Mouse (Mus musculus): ENCODE data around the gene Atp6v0a1. TPM values are rescaled to one million over a fixed set of nuclear protein-coding genes. Genes with fewer than 3 reads are reported as not detected.

Gene Atp6v0a1
- total and polyA plus RNA-seq, 3 experiments, result 77.4 to 92.6 (median 89.6) TPM

GRCm38 (mm10) chr11:101037795-101038194, 28.5 kb downstream of the Atp6v0a1 start:
- H3K27me3 ChIP-seq (ENCODE audit: control insufficient read depth, insufficient read depth, low read length), result no peaks in the 10 kb centered on the region
- DNase-seq, result no peak
- WGBS, result 82% methylated on average over 10 of the region's 10 CpGs
- H3K9ac ChIP-seq (ENCODE audit: low read depth, low read length), result no peak overlapping the region
- intact Hi-C loops (cut with DNase I), result no loop called here
- no peak overlapping the region for H3K27ac ChIP-seq
- H3K4me1 ChIP-seq (ENCODE audit: control insufficient read depth, insufficient read depth, low read length), result no peaks in the 10 kb centered on the region
- H3K4me3 ChIP-seq, result no peak overlapping the region
- TF ChIP-seq POLR2A (IDR thresholded peaks at IDR 0.05; ENCODE audit: insufficient read depth, low read depth, low read length) (no peak), CTCF (IDR thresholded peaks at IDR 0.05) (no peak), EP300 (IDR thresholded peaks at IDR 0.05; ENCODE audit: insufficient read depth, low read depth, low read length) (no peak)
- no peaks in the 10 kb centered on the region; the same call in 1 of the 2 replicates for H3K36me3 ChIP-seq (ENCODE audit: control insufficient read depth, insufficient read depth, low read length)
- no peaks in the 10 kb centered on the region for H3K79me2 ChIP-seq (replicated peaks; ENCODE audit: control insufficient read depth, insufficient read depth, low read length)

GRCm38 (mm10) chr11:101045826-101046225, 36.6 kb downstream of the Atp6v0a1 start:
- Histone ChIP-seq H3K9ac (ENCODE audit: low read depth, low read length) (no peak overlapping the region), H3K4me1 (ENCODE audit: control insufficient read depth, insufficient read depth, low read length) (peaks cover 2% of the 10 kb centered on the region; the same call in 1 of the 2 replicates), H3K79me2 (replicated peaks; ENCODE audit: control insufficient read depth, insufficient read depth, low read length) (no peaks in the 10 kb centered on the region), H3K36me3 (ENCODE audit: control insufficient read depth, insufficient read depth, low read length) (peaks cover 5% of the 10 kb centered on the region), H3K4me3 (no peak overlapping the region), H3K27me3 (ENCODE audit: control insufficient read depth, insufficient read depth, low read length) (no peaks in the 10 kb centered on the region), H3K27ac (no peak overlapping the region)
- TF ChIP-seq CTCF (IDR thresholded peaks at IDR 0.05) (no peak), POLR2A (IDR thresholded peaks at IDR 0.05; ENCODE audit: insufficient read depth, low read depth, low read length) (no peak), EP300 (IDR thresholded peaks at IDR 0.05; ENCODE audit: insufficient read depth, low read depth, low read length) (no peak)
- intact Hi-C loops (cut with DNase I), result no loop called here
- 83% methylated on average over 4 of the region's 4 CpGs for WGBS
- DNase-seq, result no peak

- Histone ChIP-seq H3K27ac (no peak overlapping the region; the same call in 1 of the 2 replicates), H3K27me3 (ENCODE audit: control insufficient read depth, insufficient read depth, low read length) (no peaks in the 10 kb centered on the region), H3K36me3 (ENCODE audit: control insufficient read depth, insufficient read depth, low read length) (peaks cover 5% of the 10 kb centered on the region), H3K4me3 (no peak overlapping the region), H3K4me1 (ENCODE audit: control insufficient read depth, insufficient read depth, low read length) (peaks cover 2% of the 10 kb centered on the region; the same call in 1 of the 2 replicates), H3K9ac (ENCODE audit: low read depth, low read length) (no peak overlapping the region), H3K79me2 (replicated peaks; ENCODE audit: control insufficient read depth, insufficient read depth, low read length) (no peaks in the 10 kb centered on the region)
- DNase-seq, result no peak
- WGBS, result 35% methylated on average over 9 of the region's 9 CpGs
- intact Hi-C loops (cut with DNase I), result no loop called here
- TF ChIP-seq EP300 (IDR thresholded peaks at IDR 0.05; ENCODE audit: insufficient read depth, low read depth, low read length) (no peak), POLR2A (IDR thresholded peaks at IDR 0.05; ENCODE audit: insufficient read depth, low read depth, low read length) (no peak), CTCF (IDR thresholded peaks at IDR 0.05) (no peak)
Observed at GRCm38 (mm10) chr11:101046440-101046839, 37.2 kb downstream of the Atp6v0a1 start.

- H3K27me3 ChIP-seq (ENCODE audit: control insufficient read depth, insufficient read depth, low read length), result no peaks in the 10 kb centered on the region
- peaks cover 4% of the 10 kb centered on the region for H3K4me1 ChIP-seq (ENCODE audit: control insufficient read depth, insufficient read depth, low read length)
- intact Hi-C loops (cut with DNase I), result no loop called here
- no peak overlapping the region for H3K9ac ChIP-seq (ENCODE audit: low read depth, low read length)
- DNase-seq, result no peak
- TF ChIP-seq EP300 (IDR thresholded peaks at IDR 0.05; ENCODE audit: insufficient read depth, low read depth, low read length) (no peak), CTCF (IDR thresholded peaks at IDR 0.05) (no peak), POLR2A (IDR thresholded peaks at IDR 0.05; ENCODE audit: insufficient read depth, low read depth, low read length) (no peak)
- H3K4me3 ChIP-seq, result no peak overlapping the region
- H3K27ac ChIP-seq, result no peak overlapping the region
- WGBS, result 68% methylated on average over 3 of the region's 3 CpGs
- peaks cover 5% of the 10 kb centered on the region for H3K36me3 ChIP-seq (ENCODE audit: control insufficient read depth, insufficient read depth, low read length)
- no peaks in the 10 kb centered on the region for H3K79me2 ChIP-seq (replicated peaks; ENCODE audit: control insufficient read depth, insufficient read depth, low read length)
Observed at GRCm38 (mm10) chr11:101047502-101047901, 38.2 kb downstream of the Atp6v0a1 start.

GRCm38 (mm10) chr11:101050359-101050758, 41.1 kb downstream of the Atp6v0a1 start:
- Histone ChIP-seq H3K4me1 (ENCODE audit: control insufficient read depth, insufficient read depth, low read length) (peaks cover 7% of the 10 kb centered on the region), H3K36me3 (ENCODE audit: control insufficient read depth, insufficient read depth, low read length) (peaks cover 5% of the 10 kb centered on the region), H3K9ac (ENCODE audit: low read depth, low read length) (no peak overlapping the region), H3K27ac (no peak overlapping the region), H3K79me2 (replicated peaks; ENCODE audit: control insufficient read depth, insufficient read depth, low read length) (no peaks in the 10 kb centered on the region), H3K27me3 (ENCODE audit: control insufficient read depth, insufficient read depth, low read length) (no peaks in the 10 kb centered on the region), H3K4me3 (no peak overlapping the region)
- no peak for TF ChIP-seq EP300 (IDR thresholded peaks at IDR 0.05; ENCODE audit: insufficient read depth, low read depth, low read length)
- TF ChIP-seq CTCF (IDR thresholded peaks at IDR 0.05), result no peak
- no peak for TF ChIP-seq POLR2A (IDR thresholded peaks at IDR 0.05; ENCODE audit: insufficient read depth, low read depth, low read length)
- DNase-seq, result no peak
- intact Hi-C loops (cut with DNase I), result no loop called here
- WGBS, result 55% methylated on average over 9 of the region's 9 CpGs

- Histone ChIP-seq H3K4me1 (ENCODE audit: control insufficient read depth, insufficient read depth, low read length) (peaks cover 7% of the 10 kb centered on the region), H3K79me2 (replicated peaks; ENCODE audit: control insufficient read depth, insufficient read depth, low read length) (no peaks in the 10 kb centered on the region), H3K36me3 (ENCODE audit: control insufficient read depth, insufficient read depth, low read length) (peaks cover 1% of the 10 kb centered on the region), H3K27me3 (ENCODE audit: control insufficient read depth, insufficient read depth, low read length) (no peaks in the 10 kb centered on the region), H3K27ac (no peak overlapping the region; the same call in 1 of the 2 replicates), H3K9ac (ENCODE audit: low read depth, low read length) (no peak overlapping the region), H3K4me3 (no peak overlapping the region)
- TF ChIP-seq EP300 (IDR thresholded peaks at IDR 0.05; ENCODE audit: insufficient read depth, low read depth, low read length), result no peak
- no peak for TF ChIP-seq POLR2A (IDR thresholded peaks at IDR 0.05; ENCODE audit: insufficient read depth, low read depth, low read length)
- no peak for TF ChIP-seq CTCF (IDR thresholded peaks at IDR 0.05)
- 74% methylated on average over 6 of the region's 6 CpGs for WGBS
- intact Hi-C loops (cut with DNase I), result no loop called here
- no peak for DNase-seq
Observed at GRCm38 (mm10) chr11:101051051-101051493, 41.8 kb downstream of the Atp6v0a1 start.
